Mouse (Mus musculus) stomach, postnatal 0 days (tissue): ENCODE data around the gene Nectin4. TPM values are rescaled to one million over a fixed set of nuclear protein-coding genes. Genes with fewer than 3 reads are reported as not detected.
A peak's percentile ranks its signal among the peaks of the same experiment; 100 is the strongest.

Source experiments
- ATAC-seq: fragments of 200-750 bp; cut with Nextera tagmentation; 2 replicates; pipeline ENCODE4 v1.8.0; 2017; ENCODE audit not compliant: low FRiP score, low TSS enrichment
- DNase-seq: peaks from one replicate; pipeline ENCODE4 v3.0.0-alpha.2; 2016; ENCODE audit warnings: low spot score
- H3K27ac ChIP-seq: fragments of 300-500 bp; sonication (generic); replicated peaks from 2 replicates; pipeline ENCODE4 v1.5.1; 2014; ENCODE audit warnings: mild to moderate bottlenecking, control low read depth
- H3K27me3 ChIP-seq: fragments of 300-500 bp; sonication (generic); 2 replicates; pipeline ENCODE4 v1.6.1; 2014; ENCODE audit warnings: low read length; ENCODE audit not compliant: control insufficient read depth, insufficient read depth
- H3K36me3 ChIP-seq: fragments of 300-500 bp; sonication (generic); 2 replicates; pipeline ENCODE4 v1.6.1; 2014; ENCODE audit warnings: low read length, mixed read lengths; ENCODE audit not compliant: control insufficient read depth, insufficient read depth
- H3K4me1 ChIP-seq: fragments of 300-500 bp; sonication (generic); replicated peaks from 2 replicates; pipeline ENCODE4 v1.6.1; 2014; ENCODE audit warnings: antibody characterized with exemption; ENCODE audit not compliant: control insufficient read depth, insufficient read depth
- H3K4me2 ChIP-seq: fragments of 300-500 bp; sonication (generic); replicated peaks from 2 replicates; pipeline ENCODE4 v1.6.1; 2014; ENCODE audit warnings: low read depth, mild to moderate bottlenecking, control low read depth, moderate library complexity
- H3K4me3 ChIP-seq: fragments of 300-500 bp; sonication (generic); 2 replicates; pipeline ENCODE4 v1.5.1; 2014; ENCODE audit warnings: low read depth, low read length, control low read depth
- H3K9ac ChIP-seq: fragments of 300-500 bp; sonication (generic); 2 replicates; pipeline ENCODE4 v1.6.1; 2014; ENCODE audit warnings: mild to moderate bottlenecking, low read length, control low read depth, mixed read lengths
- H3K9me3 ChIP-seq: fragments of 300-500 bp; sonication (generic); 2 replicates; pipeline ENCODE4 v1.6.1; 2016; ENCODE audit warnings: low read length; ENCODE audit not compliant: control insufficient read depth
- CTCF ChIP-seq: IDR thresholded peaks from 2 replicates; pipeline ENCODE4 v1.5.1; 2016; ENCODE audit warnings: antibody characterized with exemption, low read depth, mild to moderate bottlenecking, moderate library complexity
- EP300 ChIP-seq: optimal IDR thresholded peaks from 2 replicates; pipeline ENCODE3; 2016; ENCODE audit warnings: antibody characterized with exemption
- WGBS: fragments of 180-500 bp; shearing (Covaris S2); extraction: QIAGEN DNeasy Blood & Tissue Kit; methylation state at CpG from one replicate; pipeline ENCODE4 v1.1.7; 2014; 5-methylcytosine and 5-hydroxymethylcytosine counted together
- polyA plus RNA-seq: library from polyadenylated mRNA; unstranded; fragments of >200 nt; fragmentation: Nextera tagmentation; extraction: Ambion mirVana; gene quantifications from 2 replicates; pipeline ENCODE4 v1.2.1, GENCODE M21; 2015

Gene Nectin4
- polyA plus RNA-seq, 1 experiment from 2014 or later: 45.5 TPM

- Histone ChIP-seq H3K36me3 (no peaks in the 10 kb centered on the region), H3K9ac (no peak overlapping the region), H3K9me3 (no peaks in the 10 kb centered on the region), H3K4me3 (peak overlapping the region; percentile 18; the same call in 1 of the 2 replicates), H3K27ac (peak overlapping the region; percentile 30; the same call in 1 of the 2 replicates), H3K27me3 (no peaks in the 10 kb centered on the region), H3K4me2 (peak overlapping the region; percentile 47), H3K4me1 (peaks cover 3% of the 10 kb centered on the region)
- WGBS: 14% methylated on average over 31 of the region's 31 CpGs
- peak; percentile 73 for DNase-seq
- TF ChIP-seq CTCF (peak; percentile 85), EP300 (no peak)
- ATAC-seq: peak; percentile 19; the same call in 1 of the 2 replicates
These were observed 10.2 kb downstream of the Nectin4 start for GRCm38 (mm10) chr1:171379935-171380599.

DNA sequence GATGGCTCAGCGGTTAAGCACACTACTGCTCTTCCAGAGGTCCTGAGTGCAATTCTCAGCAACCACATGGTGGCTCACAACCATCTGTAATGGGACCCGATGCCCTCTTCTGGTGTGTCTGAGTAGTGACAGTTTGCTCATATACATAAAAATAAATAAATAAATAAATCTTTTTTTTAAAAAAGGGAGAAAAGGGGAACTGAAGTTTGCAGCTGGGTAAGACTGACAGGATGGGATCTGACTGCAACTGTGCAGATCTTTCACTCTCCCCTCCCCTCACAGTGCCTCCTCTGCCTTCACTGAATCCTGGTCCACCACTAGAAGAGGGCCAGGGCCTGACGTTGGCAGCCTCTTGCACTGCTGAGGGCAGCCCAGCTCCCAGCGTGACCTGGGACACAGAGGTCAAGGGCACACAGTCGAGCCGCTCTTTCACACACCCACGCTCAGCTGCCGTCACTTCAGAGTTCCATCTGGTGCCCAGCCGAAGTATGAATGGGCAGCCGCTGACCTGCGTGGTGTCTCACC, 12.3 kb downstream of the Nectin4 start:
- Histone ChIP-seq H3K36me3 (no peaks in the 10 kb centered on the region), H3K4me1 (peaks cover 3% of the 10 kb centered on the region), H3K27me3 (no peaks in the 10 kb centered on the region), H3K4me3 (no peak overlapping the region), H3K9me3 (no peaks in the 10 kb centered on the region), H3K4me2 (no peak overlapping the region), H3K9ac (no peak overlapping the region), H3K27ac (no peak overlapping the region)
- DNase-seq (no peak), ATAC-seq (no peak)
- TF ChIP-seq EP300 (no peak), CTCF (peak; percentile 21; the same call in 1 of the 2 replicates)
- WGBS: 86% methylated on average over 11 of the region's 11 CpGs

DNA sequence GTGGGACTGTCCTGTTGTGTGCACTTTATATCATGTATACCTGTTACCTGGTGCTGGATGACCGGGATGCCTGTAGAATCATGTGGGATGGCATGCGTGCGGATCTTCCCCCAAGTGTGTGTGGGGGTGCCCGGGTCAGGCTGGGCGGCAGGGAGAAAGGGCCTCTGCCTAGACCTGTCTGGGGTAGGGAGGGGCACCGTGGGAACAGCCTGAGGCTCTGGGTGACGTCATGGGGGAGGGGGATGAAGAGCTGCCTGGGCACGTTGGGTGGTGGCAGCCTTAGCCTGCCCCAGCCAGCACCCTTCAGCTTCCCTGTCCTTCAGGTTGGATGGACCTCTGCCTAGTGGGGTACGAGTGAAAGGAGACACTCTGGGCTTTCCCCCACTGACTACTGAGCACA, 14.5 kb downstream of the Nectin4 start:
- ATAC-seq (peak; percentile 28), DNase-seq (no peak)
- Histone ChIP-seq H3K9ac (no peak overlapping the region), H3K27me3 (no peaks in the 10 kb centered on the region), H3K9me3 (no peaks in the 10 kb centered on the region), H3K27ac (no peak overlapping the region), H3K36me3 (no peaks in the 10 kb centered on the region), H3K4me3 (no peak overlapping the region), H3K4me2 (no peak overlapping the region), H3K4me1 (peaks cover 3% of the 10 kb centered on the region; the same call in 1 of the 2 replicates)
- TF ChIP-seq EP300 (no peak), CTCF (no peak)
- 46% methylated on average over 9 of the region's 9 CpGs for WGBS

DNA sequence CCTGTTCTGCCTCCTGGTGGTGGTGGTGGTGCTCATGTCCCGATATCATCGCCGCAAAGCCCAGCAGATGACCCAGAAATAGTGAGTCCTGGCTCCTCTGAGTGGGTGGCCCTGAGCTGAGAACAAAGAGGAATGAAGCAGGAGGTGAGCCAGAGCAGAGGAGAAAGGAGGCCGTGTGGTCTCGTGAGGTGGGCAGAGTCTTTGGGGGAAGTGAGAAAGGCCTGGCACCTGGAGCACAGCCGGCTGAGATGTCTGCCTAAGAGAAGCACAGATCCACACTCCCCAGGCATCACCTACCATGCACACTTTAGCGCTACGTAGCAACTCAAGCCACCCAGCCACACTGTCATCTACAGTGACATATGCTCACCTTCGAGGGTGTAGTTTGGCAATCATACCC, 15.3 kb downstream of the Nectin4 start:
- H3K27ac ChIP-seq: no peak overlapping the region
- no peaks in the 10 kb centered on the region for H3K36me3 ChIP-seq
- ATAC-seq (no peak), DNase-seq (no peak)
- no peak overlapping the region for H3K9ac ChIP-seq
- 69% methylated on average over 9 of the region's 9 CpGs for WGBS
- no peak overlapping the region for H3K4me3 ChIP-seq
- no peaks in the 10 kb centered on the region; the same call in 1 of the 2 replicates for H3K4me1 ChIP-seq
- no peak overlapping the region for H3K4me2 ChIP-seq
- TF ChIP-seq EP300 (no peak), CTCF (peak; percentile 52)
- no peaks in the 10 kb centered on the region for H3K27me3 ChIP-seq
- no peaks in the 10 kb centered on the region for H3K9me3 ChIP-seq

- H3K4me3 ChIP-seq: no peak overlapping the region
- no peaks in the 10 kb centered on the region for H3K36me3 ChIP-seq
- ATAC-seq: 0 out of 2 replicates have a peak, but pooled peaks have one; percentile 17
- 37% methylated on average over 6 of the region's 6 CpGs for WGBS
- no peak overlapping the region for H3K9ac ChIP-seq
- no peaks in the 10 kb centered on the region for H3K27me3 ChIP-seq
- H3K27ac ChIP-seq: no peak overlapping the region
- DNase-seq: no peak
- H3K9me3 ChIP-seq: no peaks in the 10 kb centered on the region
- H3K4me2 ChIP-seq: no peak overlapping the region
- no peaks in the 10 kb centered on the region; the same call in 1 of the 2 replicates for H3K4me1 ChIP-seq
- TF ChIP-seq CTCF (peak; percentile 68), EP300 (no peak)
These were observed 17.2 kb downstream of the Nectin4 start for GRCm38 (mm10) chr1:171387099-171387498.
